Mouse (Mus musculus): ENCODE measurements around the gene Pxmp2.

The Pxmp2 gene

GRCm38 (mm10) chr5:110230780-110231461 is 55.1 kb downstream of the Pxmp2 start, which contains the start of gene Ankle2:
Gene Ankle2 (plus strand): TSS chr5:110231004.
- peak; percentile 89 to 90 for DNase-seq (ENCODE audit: low spot score in 2 of 2)

DNA sequence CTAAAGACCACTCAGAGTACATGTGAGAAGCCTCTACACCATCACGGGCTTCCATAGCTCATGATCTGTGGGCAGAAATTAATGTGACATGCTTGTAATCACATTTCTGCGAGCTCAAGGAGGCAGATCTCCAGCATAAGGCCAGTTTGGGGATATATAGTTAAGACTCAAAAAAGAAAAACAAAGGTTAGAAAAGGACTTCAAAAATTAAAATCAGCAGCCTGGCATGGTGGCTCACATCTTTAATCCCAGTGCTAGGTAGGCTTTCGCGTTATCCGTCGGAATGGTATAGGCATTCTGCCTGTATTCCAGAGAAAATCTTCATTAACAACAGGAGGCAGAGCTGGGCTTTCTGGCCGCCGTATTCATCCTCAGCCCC is 55.6 kb downstream of the Pxmp2 start:
- DNase-seq (ENCODE audit: low spot score in 2 of 2): no peak

DNA sequence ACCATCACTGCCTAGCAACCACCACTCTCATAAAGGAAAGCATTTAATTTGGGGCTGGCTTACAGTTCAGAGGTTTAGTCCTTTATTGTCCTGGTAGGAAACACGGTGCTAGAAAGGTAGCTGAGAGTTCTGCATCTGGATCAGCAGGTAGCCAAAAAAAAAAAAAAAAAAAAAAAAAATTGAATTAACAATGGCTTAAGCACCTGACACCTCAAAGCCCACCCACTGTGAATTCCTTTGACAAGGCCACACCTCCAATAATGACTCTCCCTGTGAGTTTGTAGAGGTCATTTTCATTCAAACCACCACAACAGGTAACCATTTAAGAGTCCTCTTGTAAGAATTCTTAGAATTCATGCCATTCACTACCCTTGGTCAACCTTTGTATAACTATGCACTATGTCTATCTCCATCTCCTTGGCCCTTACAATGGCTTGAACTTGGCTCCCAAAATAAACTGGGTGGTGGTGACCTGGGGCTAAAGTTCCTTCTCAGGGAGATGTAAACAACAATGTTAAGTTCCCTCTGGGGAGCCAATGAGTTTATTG is 58.6 kb downstream of the Pxmp2 start:
- DNase-seq (ENCODE audit: low spot score in 2 of 2): no peak

GRCm38 (mm10) chr5:110225056-110225455 is 60.9 kb downstream of the Pxmp2 start:
- no peak for DNase-seq (ENCODE audit: low spot score in 2 of 2)
